8 mouse cellular contexts compared by ENCODE assay signal in the genomic region with DNA sequence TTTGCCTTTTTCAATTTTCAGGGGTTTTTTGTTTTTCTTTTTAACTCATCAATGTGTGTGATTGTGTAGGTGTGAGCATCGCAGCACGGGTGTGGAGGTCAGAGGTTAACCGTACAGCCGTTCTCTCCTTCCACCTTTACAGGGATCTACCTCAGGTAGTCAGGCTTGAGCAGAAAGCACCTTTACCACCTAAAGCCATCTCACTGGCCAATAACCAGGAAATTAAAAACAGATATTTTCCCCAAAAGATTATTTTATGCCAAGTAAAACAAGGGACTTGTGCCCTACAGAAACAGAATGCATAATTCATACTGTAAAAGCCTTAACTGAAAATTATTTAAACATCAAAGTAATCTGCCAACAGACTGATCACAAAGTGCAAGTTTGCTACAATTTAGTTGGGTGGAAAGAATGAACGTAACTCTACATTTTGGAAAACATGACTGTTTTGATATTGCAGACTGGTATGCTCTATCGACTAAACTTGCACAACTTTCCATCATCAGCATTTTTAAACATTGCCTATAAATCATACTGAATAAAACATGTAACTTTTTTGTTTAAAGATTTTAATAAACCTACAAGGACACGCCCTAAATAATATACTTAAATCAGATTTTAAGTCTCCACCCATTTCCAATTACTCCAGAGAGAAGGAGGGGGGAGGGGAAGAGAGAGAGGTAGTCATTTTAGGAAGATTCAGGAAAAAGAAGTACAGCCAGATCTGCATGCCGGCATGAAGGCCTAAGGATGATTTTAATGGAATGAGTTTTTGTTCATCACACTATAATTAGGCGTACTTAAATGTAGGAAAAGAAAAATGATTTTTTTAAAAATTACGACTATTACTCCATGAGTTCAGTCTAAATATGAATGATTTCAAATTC. TPM values are rescaled to one million over a fixed set of nuclear protein-coding genes. Genes with fewer than 3 reads are reported as not detected.
DNase-seq lines count a peak whose midpoint lies in the region; ATAC-seq and TF ChIP-seq lines count a peak whose summit lies in the region.

No protein-coding gene starts in this region.

- no peak for ATAC-seq in liver, embryonic 16.5 days (ENCODE audit: low read depth)
- no peak for ATAC-seq in monocyte, adult 5-6 weeks (replicated peaks; ENCODE audit: insufficient number of reproducible peaks, low FRiP score, low TSS enrichment, poor library complexity, severe bottlenecking)

- no peaks in the 10 kb centered on the region for H3K27me3 ChIP-seq in kidney, adult 2 months (replicated peaks; ENCODE audit: control insufficient read depth, insufficient read depth, low read length)
- H3K27me3 ChIP-seq in liver, embryonic 16.5 days (ENCODE audit: control insufficient read depth, insufficient read depth, low read depth, low read length): no peaks in the 10 kb centered on the region

- DNase-seq in kidney, adult 2 months: peak; percentile 28
- DNase-seq in kidney, postnatal 36 days: no peak
- DNase-seq in NIH3T3 (ENCODE audit: low read depth): peak; percentile 66
- peak; percentile 48 for DNase-seq in forelimb bud, embryonic 11.5 days (ENCODE audit: low read depth, low spot score)
- no peak for DNase-seq in right cerebral cortex, adult 2 months (ENCODE audit: low spot score in 2 of 2)
- DNase-seq in ovary, postnatal 14 days (ENCODE audit: low spot score): no peak

- no peak for TF ChIP-seq CTCF in kidney, adult 2 months (conservative IDR thresholded peaks at IDR 0.05; ENCODE audit: insufficient read depth, insufficient read length, low read depth, low read length)

- H3K4me1 ChIP-seq in kidney, adult 2 months (ENCODE audit: control insufficient read depth, insufficient read depth, low read length): peaks cover 24% of the 10 kb centered on the region
- H3K4me1 ChIP-seq in liver, embryonic 16.5 days (ENCODE audit: control insufficient read depth, low read depth, low read length): peaks cover 41% of the 10 kb centered on the region

- H3K27ac ChIP-seq in kidney, adult 2 months (ENCODE audit: insufficient read depth, low read depth, low read length): peak overlapping the region; percentile 77
- H3K27ac ChIP-seq in liver, embryonic 16.5 days (ENCODE audit: low read length): no peak overlapping the region; the same call in 1 of the 2 replicates

- peak overlapping the region; percentile 98 for H3K4me3 ChIP-seq in kidney, adult 2 months (ENCODE audit: insufficient read depth, low read depth, low read length)
- peak overlapping the region; percentile 92 for H3K4me3 ChIP-seq in liver, embryonic 16.5 days (ENCODE audit: low read depth, low read length)

- TF ChIP-seq POLR2A in kidney, adult 2 months (IDR thresholded peaks at IDR 0.05; ENCODE audit: low read depth, low read length): no peak

- 6% methylated on average over 10 of the region's 10 CpGs for WGBS in kidney, adult 2 months
- 12% methylated on average over 10 of the region's 10 CpGs for WGBS in liver, embryonic 16.5 days (ENCODE audit: insufficient replicate concordance)

- peak overlapping the region; percentile 91 for H3K9ac ChIP-seq in liver, embryonic 16.5 days (ENCODE audit: low read depth, low read length)

- no peaks in the 10 kb centered on the region for H3K36me3 ChIP-seq in kidney, adult 2 months (ENCODE audit: control insufficient read depth, insufficient read depth, low read length)
- no peaks in the 10 kb centered on the region for H3K36me3 ChIP-seq in liver, embryonic 16.5 days (ENCODE audit: control insufficient read depth, insufficient read depth)

- no peaks in the 10 kb centered on the region for H3K9me3 ChIP-seq in liver, embryonic 16.5 days (replicated peaks; ENCODE audit: control insufficient read depth, low read length)

- H3K4me2 ChIP-seq in liver, embryonic 16.5 days (ENCODE audit: low read depth, low read length): peak overlapping the region; percentile 68

RNA-seq across cellular contexts. Expression of a gene that starts 1.1 kb away (rescaled TPM):
- 4.2 and 6.9 TPM in 2 replicates for polyA plus RNA-seq in kidney, adult 2 months (2012; rRNA removed)
- 14.5 and 17.0 TPM in 2 replicates for polyA plus RNA-seq in liver, embryonic 16.5 days (2015; fragmentation: Nextera tagmentation; extraction: Ambion mirVana)
- 22.8 to 81.0 TPM (median 62.0 TPM) in 3 replicates for total RNA-seq in monocyte, adult 5-6 weeks (2017)

RNA-seq across cellular contexts. Expression of a gene that starts 45.4 kb away (rescaled TPM):
- 0.62 and 0.77 TPM in 2 replicates for polyA plus RNA-seq in kidney, adult 2 months (2012; rRNA removed)
- polyA plus RNA-seq in liver, embryonic 16.5 days (2015; fragmentation: Nextera tagmentation; extraction: Ambion mirVana): 66.3 and 66.8 TPM in 2 replicates
- 0.10 to 13.1 TPM (median 7.9 TPM) in 3 replicates for total RNA-seq in monocyte, adult 5-6 weeks (2017)

Comparison
In these comparisons a context has a peak if more than half of its experiments do, and no peak if none do; other contexts are left out.
1. DNase-seq: peak in kidney, adult 2 months (single experiment), NIH3T3 (single experiment) and forelimb bud, embryonic 11.5 days (single experiment); none in kidney, postnatal 36 days (0 of 2), right cerebral cortex, adult 2 months (0 of 2) and ovary, postnatal 14 days (single experiment).
2. RNA of a gene that starts 45.4 kb away (polyA plus RNA-seq): 66.3 to 66.8 TPM in liver, embryonic 16.5 days; 0.62 to 0.77 TPM in kidney, adult 2 months; every median in the first group is over 10 times any median in the second.